Mouse (Mus musculus) mature B cell (primary cell): ENCODE results near the gene Tmem219.

ENCODE experiments used
- in situ Hi-C: fragments of 300-500 bp; cut with MboI; formaldehyde crosslinking; loops from 2 replicates; pipeline ENCODE4 v1.14.3; 2019

Tmem219 gene

GRCm38 (mm10) chr7:126922624-126923060 lies at the start of gene Tmem219:
Gene Tmem219, minus strand, starts transcription at chr7:126922917.
- in situ Hi-C loops, result no loop called here

GRCm38 (mm10) chr7:126967361-126967760 lies 44.6 kb upstream of the Tmem219 start:
- in situ Hi-C loops, result no loop called here

GRCm38 (mm10) chr7:126965568-126965967 lies 42.9 kb upstream of the Tmem219 start:
- in situ Hi-C loops, result no loop called here

- in situ Hi-C loops, result no loop called here
Observed at GRCm38 (mm10) chr7:126963548-126964286, 41.0 kb upstream of the Tmem219 start.

GRCm38 (mm10) chr7:126961965-126962364 lies 39.2 kb upstream of the Tmem219 start:
- in situ Hi-C loops, result no loop called here

GRCm38 (mm10) chr7:126961095-126961494 lies 38.4 kb upstream of the Tmem219 start:
- in situ Hi-C loops, result no loop called here

GRCm38 (mm10) chr7:126959780-126960179 lies 37.1 kb upstream of the Tmem219 start:
- in situ Hi-C loops, result no loop called here

- in situ Hi-C loops, result no loop called here
Observed at GRCm38 (mm10) chr7:126955125-126955524, 32.4 kb upstream of the Tmem219 start.

GRCm38 (mm10) chr7:126952646-126953045 lies 29.9 kb upstream of the Tmem219 start:
- in situ Hi-C loops, result no loop called here

- in situ Hi-C loops, result no loop called here
Observed at GRCm38 (mm10) chr7:126951741-126952140, 29.0 kb upstream of the Tmem219 start.

GRCm38 (mm10) chr7:126950647-126951615 lies 28.2 kb upstream of the Tmem219 start:
- in situ Hi-C loops, result no loop called here

GRCm38 (mm10) chr7:126949793-126950646 lies 27.3 kb upstream of the Tmem219 start, which contains the start of gene Sez6l2:
Gene Sez6l2, plus strand, starts transcription at chr7:126950563.
- in situ Hi-C loops, result no loop called here

GRCm38 (mm10) chr7:126949403-126949792 lies 26.7 kb upstream of the Tmem219 start, which contains the start of gene Asphd1:
Gene Asphd1, minus strand, starts transcription at chr7:126949582.
- in situ Hi-C loops, result no loop called here

GRCm38 (mm10) chr7:126948626-126949025 lies 25.9 kb upstream of the Tmem219 start:
- in situ Hi-C loops, result no loop called here

GRCm38 (mm10) chr7:126946530-126946929 lies 23.8 kb upstream of the Tmem219 start:
- in situ Hi-C loops, result no loop called here

- in situ Hi-C loops, result no loop called here
Observed at GRCm38 (mm10) chr7:126941801-126942200, 19.1 kb upstream of the Tmem219 start.

GRCm38 (mm10) chr7:126941171-126941570 lies 18.5 kb upstream of the Tmem219 start:
- in situ Hi-C loops, result no loop called here

- in situ Hi-C loops, result no loop called here
Observed at GRCm38 (mm10) chr7:126932652-126933051, 9.9 kb upstream of the Tmem219 start.

GRCm38 (mm10) chr7:126929046-126929445 lies 6.3 kb upstream of the Tmem219 start:
- in situ Hi-C loops, result no loop called here

- in situ Hi-C loops, result no loop called here
Observed at GRCm38 (mm10) chr7:126928384-126929037, 5.8 kb upstream of the Tmem219 start, which contains the start of gene Kctd13. Gene Kctd13, plus strand, starts transcription at chr7:126928879.

- in situ Hi-C loops, result no loop called here
Observed at GRCm38 (mm10) chr7:126926299-126926698, 3.6 kb upstream of the Tmem219 start.
